Mouse (Mus musculus) stomach, embryonic 15.5 days (tissue): Measurements from ENCODE around the gene Atp13a1. TPM values are rescaled to one million over a fixed set of nuclear protein-coding genes. Genes with fewer than 3 reads are reported as not detected.

Source experiments
- ATAC-seq: fragments of 200-750 bp; cut with Nextera tagmentation; 2 replicates; pipeline ENCODE4 v1.8.0; 2017; ENCODE audit warnings: low read depth, moderate number of reproducible peaks, moderate TSS enrichment; ENCODE audit not compliant: insufficient read depth, low FRiP score
- H3K27ac ChIP-seq: fragments of 300-500 bp; sonication (generic); 2 replicates; pipeline ENCODE4 v1.5.1; 2015; ENCODE audit warnings: mild to moderate bottlenecking, inconsistent platforms
- H3K27me3 ChIP-seq: fragments of 300-500 bp; sonication (generic); replicated peaks from 2 replicates; pipeline ENCODE4 v1.6.1; 2015; ENCODE audit warnings: inconsistent platforms
- H3K36me3 ChIP-seq: fragments of 300-500 bp; sonication (generic); 2 replicates; pipeline ENCODE4 v1.6.1; 2015; ENCODE audit warnings: inconsistent platforms
- H3K4me1 ChIP-seq: fragments of 300-500 bp; sonication (generic); 2 replicates; pipeline ENCODE4 v1.6.1; 2015; ENCODE audit warnings: inconsistent platforms
- H3K4me2 ChIP-seq: fragments of 300-500 bp; sonication (generic); 2 replicates; pipeline ENCODE4 v1.6.1; 2015; ENCODE audit warnings: mild to moderate bottlenecking, inconsistent platforms
- H3K4me3 ChIP-seq: fragments of 300-500 bp; sonication (generic); replicated peaks from 2 replicates; pipeline ENCODE4 v1.5.1; 2015; ENCODE audit warnings: inconsistent platforms
- H3K9ac ChIP-seq: fragments of 300-500 bp; sonication (generic); 2 replicates; pipeline ENCODE4 v1.6.1; 2015; ENCODE audit warnings: inconsistent platforms
- H3K9me3 ChIP-seq: fragments of 300-500 bp; sonication (generic); 2 replicates; pipeline ENCODE4 v1.6.1; 2016; ENCODE audit warnings: inconsistent platforms
- WGBS: fragments of 180-500 bp; shearing (Covaris S2); methylation state at CpG from one replicate; pipeline ENCODE4 v1.1.7; 2015; 5-methylcytosine and 5-hydroxymethylcytosine counted together
- polyA plus RNA-seq: library from polyadenylated mRNA; unstranded; fragments of >200 nt; fragmentation: Nextera tagmentation; extraction: Ambion mirVana; gene quantifications from 2 replicates; pipeline ENCODE4 v1.2.1, GENCODE M21; 2015

The Atp13a1 gene
- polyA plus RNA-seq, 1 experiment from 2014 or later, result 48.0 TPM

GRCm38 (mm10) chr8:69821971-69822385 lies 31.0 kb downstream of the Atp13a1 start:
- ATAC-seq, result peak; percentile 36
- Histone ChIP-seq H3K36me3 (peaks cover 7% of the 10 kb centered on the region; the same call in 1 of the 2 replicates), H3K9ac (peak overlapping the region; percentile 41), H3K4me2 (peak overlapping the region; percentile 87), H3K9me3 (no peaks in the 10 kb centered on the region), H3K4me1 (peaks cover 7% of the 10 kb centered on the region; the same call in 1 of the 2 replicates), H3K27ac (peak overlapping the region; percentile 65; the same call in 1 of the 2 replicates), H3K4me3 (peak overlapping the region; percentile 60), H3K27me3 (no peaks in the 10 kb centered on the region)
- under 1% methylated on average over 14 of the region's 22 CpGs for WGBS

DNA sequence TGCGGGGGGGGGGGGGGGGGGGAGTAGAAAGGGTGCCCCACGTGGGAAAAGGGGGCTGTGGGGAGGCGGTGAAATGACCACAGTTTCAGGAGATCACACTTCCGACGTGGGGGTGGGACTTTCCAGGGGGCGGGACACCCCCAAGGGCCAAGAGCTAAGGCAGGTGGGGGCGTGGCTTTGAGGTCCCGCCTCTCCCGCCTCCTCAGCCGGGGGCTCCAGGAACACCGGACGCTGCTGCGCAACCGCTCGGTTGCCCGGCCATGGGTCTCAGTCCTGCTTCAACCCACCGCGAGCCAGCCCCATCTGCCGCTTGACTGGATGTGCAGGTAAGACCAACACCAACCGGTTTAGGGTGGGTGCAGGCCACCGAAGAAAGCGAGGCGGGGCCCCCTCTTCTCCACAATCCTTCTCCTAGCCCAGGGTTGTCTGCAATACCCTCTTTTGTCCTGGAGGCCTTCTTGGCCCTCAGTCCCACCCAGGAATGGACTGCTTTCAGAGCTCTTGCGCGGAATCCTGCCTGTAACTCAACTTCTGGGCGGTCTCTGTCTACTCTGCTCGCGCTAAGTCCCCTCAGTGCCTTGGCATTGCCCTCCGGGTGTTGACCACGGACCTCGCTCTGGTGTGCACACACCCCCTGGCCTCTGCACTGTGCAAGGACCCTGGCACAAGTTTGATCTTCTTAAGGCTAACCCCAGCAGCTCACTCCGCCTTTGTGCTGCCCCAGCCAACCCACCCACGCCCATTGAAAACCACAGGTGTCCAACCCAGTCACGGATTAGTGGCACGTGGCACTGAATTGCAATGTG lies 31.6 kb downstream of the Atp13a1 start, which contains the start of gene Lpar2:
Gene Lpar2 (plus strand): TSS at position 44 of the 806 bp plus-strand sequence.
- peak within 1 kb of the TSS; percentile 60 for H3K4me3 ChIP-seq
- peak within 1 kb of the TSS; percentile 70; the same call in 1 of the 2 replicates for H3K27ac ChIP-seq
- peaks cover 7% of the 10 kb centered on the region; the same call in 1 of the 2 replicates for H3K4me1 ChIP-seq
- peaks cover 7% of the 10 kb centered on the region; the same call in 1 of the 2 replicates for H3K36me3 ChIP-seq
- WGBS, result 1% methylated on average over 31 of the region's 35 CpGs
- peak; percentile 83 for ATAC-seq
- peak within 1 kb of the TSS; percentile 87 for H3K4me2 ChIP-seq
- peak within 1 kb of the TSS; percentile 41 for H3K9ac ChIP-seq
- H3K9me3 ChIP-seq, result no peaks in the 10 kb centered on the region
- no peaks in the 10 kb centered on the region for H3K27me3 ChIP-seq

GRCm38 (mm10) chr8:69826371-69826770 lies 35.4 kb downstream of the Atp13a1 start:
- H3K9me3 ChIP-seq, result no peaks in the 10 kb centered on the region
- no peaks in the 10 kb centered on the region for H3K27me3 ChIP-seq
- H3K27ac ChIP-seq, result no peak overlapping the region
- H3K36me3 ChIP-seq, result no peaks in the 10 kb centered on the region
- no peak overlapping the region for H3K4me3 ChIP-seq
- no peak overlapping the region for H3K9ac ChIP-seq
- ATAC-seq, result no peak
- H3K4me2 ChIP-seq, result no peak overlapping the region
- H3K4me1 ChIP-seq, result peaks cover 7% of the 10 kb centered on the region; the same call in 1 of the 2 replicates
- WGBS, result 94% methylated on average over 12 of the region's 12 CpGs

- Histone ChIP-seq H3K9me3 (no peaks in the 10 kb centered on the region), H3K4me3 (peak within 1 kb of the TSS; percentile 45), H3K4me1 (peaks cover 8% of the 10 kb centered on the region), H3K36me3 (no peaks in the 10 kb centered on the region), H3K27me3 (no peaks in the 10 kb centered on the region), H3K4me2 (peak within 1 kb of the TSS; percentile 91), H3K27ac (no peak within 1 kb of the TSS; the same call in 1 of the 2 replicates), H3K9ac (peak within 1 kb of the TSS; percentile 11; the same call in 1 of the 2 replicates)
- under 1% methylated on average over 38 of the region's 38 CpGs for WGBS
- peak; percentile 91 for ATAC-seq
These were observed 41.4 kb downstream of the Atp13a1 start, which contains the start of gene Pbx4 for GRCm38 (mm10) chr8:69832298-69832853. Gene Pbx4, plus strand, starts transcription at chr8:69832491.

GRCm38 (mm10) chr8:69837057-69837682 lies 46.2 kb downstream of the Atp13a1 start:
- Histone ChIP-seq H3K4me2 (no peak overlapping the region), H3K27me3 (no peaks in the 10 kb centered on the region), H3K9me3 (no peaks in the 10 kb centered on the region), H3K36me3 (no peaks in the 10 kb centered on the region), H3K9ac (no peak overlapping the region), H3K27ac (no peak overlapping the region), H3K4me1 (peaks cover 5% of the 10 kb centered on the region), H3K4me3 (no peak overlapping the region)
- ATAC-seq, result no peak
- WGBS, result 62% methylated on average over 8 of the region's 8 CpGs

- H3K4me3 ChIP-seq, result no peak overlapping the region
- no peak overlapping the region for H3K27ac ChIP-seq
- ATAC-seq, result no peak
- H3K9ac ChIP-seq, result no peak overlapping the region
- H3K9me3 ChIP-seq, result no peaks in the 10 kb centered on the region
- H3K4me1 ChIP-seq, result no peaks in the 10 kb centered on the region
- no peak overlapping the region for H3K4me2 ChIP-seq
- H3K27me3 ChIP-seq, result no peaks in the 10 kb centered on the region
- no peaks in the 10 kb centered on the region for H3K36me3 ChIP-seq
- WGBS, result 65% methylated on average over 3 of the region's 3 CpGs
These were observed 56.5 kb downstream of the Atp13a1 start for GRCm38 (mm10) chr8:69847167-69848065.

GRCm38 (mm10) chr8:69848951-69849350 lies 58.0 kb downstream of the Atp13a1 start:
- Histone ChIP-seq H3K9ac (no peak overlapping the region), H3K27ac (no peak overlapping the region), H3K9me3 (no peaks in the 10 kb centered on the region), H3K4me3 (no peak overlapping the region), H3K4me2 (no peak overlapping the region), H3K36me3 (no peaks in the 10 kb centered on the region), H3K4me1 (no peaks in the 10 kb centered on the region), H3K27me3 (no peaks in the 10 kb centered on the region)
- peak; percentile 83 for ATAC-seq
- 72% methylated on average over 8 of the region's 8 CpGs for WGBS

- Histone ChIP-seq H3K4me1 (no peaks in the 10 kb centered on the region), H3K4me3 (no peak overlapping the region), H3K27me3 (no peaks in the 10 kb centered on the region), H3K27ac (no peak overlapping the region), H3K9ac (no peak overlapping the region), H3K9me3 (no peaks in the 10 kb centered on the region), H3K4me2 (no peak overlapping the region), H3K36me3 (no peaks in the 10 kb centered on the region)
- ATAC-seq, result no peak
- 42% methylated on average over 3 of the region's 3 CpGs for WGBS
These were observed 58.9 kb downstream of the Atp13a1 start for GRCm38 (mm10) chr8:69849899-69850298.

DNA sequence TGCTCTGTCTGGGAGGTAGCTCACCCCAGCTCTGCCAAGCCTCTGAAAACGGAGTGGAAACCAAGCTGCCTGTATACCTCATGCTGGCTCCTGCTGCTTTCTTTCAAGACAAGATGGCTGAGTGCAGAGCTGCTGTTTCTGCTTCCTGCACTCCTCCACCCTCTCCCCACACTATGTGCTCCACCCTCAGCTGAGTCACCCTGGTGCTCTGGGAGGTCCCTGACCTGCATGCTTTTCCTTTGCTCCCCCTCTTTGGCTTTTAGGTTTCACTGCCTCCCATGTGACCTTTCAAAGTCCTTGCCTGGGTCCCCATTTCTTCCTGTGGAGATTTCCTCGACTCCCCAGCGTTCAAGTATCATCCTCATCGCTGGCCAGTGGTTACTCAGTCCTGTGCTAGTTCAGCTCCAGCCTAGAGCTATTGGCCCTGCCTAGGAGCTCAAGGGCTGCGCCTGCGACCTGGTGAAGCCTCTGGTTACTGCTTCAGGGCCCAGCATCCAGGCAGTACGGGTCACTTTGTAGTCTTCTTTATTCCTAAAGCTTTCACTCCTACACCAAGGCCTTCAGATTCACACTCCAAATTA lies 60.1 kb downstream of the Atp13a1 start:
- H3K27me3 ChIP-seq, result no peaks in the 10 kb centered on the region
- no peak overlapping the region for H3K4me3 ChIP-seq
- H3K36me3 ChIP-seq, result no peaks in the 10 kb centered on the region
- no peaks in the 10 kb centered on the region for H3K4me1 ChIP-seq
- no peak overlapping the region for H3K9ac ChIP-seq
- H3K27ac ChIP-seq, result no peak overlapping the region
- WGBS, result 75% methylated on average over 7 of the region's 7 CpGs
- H3K9me3 ChIP-seq, result no peaks in the 10 kb centered on the region
- H3K4me2 ChIP-seq, result no peak overlapping the region
- no peak for ATAC-seq

DNA sequence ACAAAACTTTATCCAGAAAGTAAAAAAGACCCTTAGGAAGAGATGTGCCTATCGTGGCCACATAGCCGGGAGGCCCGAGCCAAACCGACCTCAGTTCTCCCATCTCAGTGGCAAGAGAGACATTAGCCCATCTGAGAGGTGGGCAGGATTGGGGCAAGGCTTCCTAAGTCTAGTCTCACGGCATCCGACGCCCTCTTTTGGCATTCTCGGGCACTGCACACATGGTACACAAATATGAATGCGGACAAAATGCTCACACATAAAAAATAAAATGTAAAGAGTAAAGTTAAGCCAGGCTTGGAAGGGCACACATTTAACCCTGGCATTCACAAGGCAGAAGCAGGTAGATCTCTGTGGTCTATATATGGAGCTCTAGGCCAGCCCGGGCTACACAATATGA lies 62.9 kb downstream of the Atp13a1 start:
- H3K4me2 ChIP-seq, result no peak overlapping the region
- no peak overlapping the region for H3K4me3 ChIP-seq
- no peak overlapping the region for H3K27ac ChIP-seq
- H3K9ac ChIP-seq, result no peak overlapping the region
- no peaks in the 10 kb centered on the region for H3K27me3 ChIP-seq
- H3K4me1 ChIP-seq, result no peaks in the 10 kb centered on the region
- WGBS, result 89% methylated on average over 10 of the region's 10 CpGs
- no peaks in the 10 kb centered on the region for H3K36me3 ChIP-seq
- no peaks in the 10 kb centered on the region for H3K9me3 ChIP-seq
- no peak for ATAC-seq
